Mouse (Mus musculus): ENCODE measurements around the gene Glud1.
A peak's percentile ranks its signal among the peaks of the same experiment; 100 is the strongest.

Gene Glud1

DNA sequence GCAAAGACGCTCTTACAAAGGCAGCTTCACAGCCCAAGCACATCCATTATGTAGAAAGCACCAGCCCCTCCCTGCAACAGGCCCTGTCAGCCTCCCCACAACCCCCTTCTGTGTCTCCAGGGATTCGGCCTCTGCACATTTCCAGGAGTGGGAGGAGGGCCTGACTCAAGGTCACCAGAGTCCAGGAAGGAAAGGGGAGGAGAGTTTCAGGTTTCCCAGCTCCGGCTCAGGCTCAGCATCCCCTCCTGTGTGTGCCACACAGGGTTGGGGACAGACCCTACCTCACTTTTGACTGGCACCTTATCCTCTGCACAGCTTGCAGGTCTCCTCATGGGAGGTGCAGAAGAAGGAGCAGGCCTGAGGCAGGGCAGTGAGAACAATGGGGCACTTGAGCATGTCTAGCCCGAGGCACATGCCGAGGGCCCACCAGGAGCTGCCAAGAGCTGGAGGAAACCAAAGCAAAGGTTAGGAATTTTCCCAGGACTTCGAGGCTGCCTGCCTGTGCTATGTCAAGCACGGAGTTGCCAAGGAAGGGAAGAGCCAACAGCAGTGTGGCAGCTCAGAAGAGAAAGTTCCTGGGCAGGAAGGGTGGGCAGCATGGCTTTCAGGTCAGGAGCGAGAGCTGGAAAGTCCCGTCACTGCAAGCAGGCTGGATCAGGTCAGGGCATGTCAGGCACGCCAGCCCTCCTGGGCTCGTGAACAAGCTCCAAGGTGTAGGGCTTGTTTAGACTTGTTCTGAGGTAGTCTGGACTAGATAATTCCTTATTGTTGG lies 68.2 kb downstream of the Glud1 start:
- DNase-seq (ENCODE audit: low spot score) = peak; percentile 25

DNA sequence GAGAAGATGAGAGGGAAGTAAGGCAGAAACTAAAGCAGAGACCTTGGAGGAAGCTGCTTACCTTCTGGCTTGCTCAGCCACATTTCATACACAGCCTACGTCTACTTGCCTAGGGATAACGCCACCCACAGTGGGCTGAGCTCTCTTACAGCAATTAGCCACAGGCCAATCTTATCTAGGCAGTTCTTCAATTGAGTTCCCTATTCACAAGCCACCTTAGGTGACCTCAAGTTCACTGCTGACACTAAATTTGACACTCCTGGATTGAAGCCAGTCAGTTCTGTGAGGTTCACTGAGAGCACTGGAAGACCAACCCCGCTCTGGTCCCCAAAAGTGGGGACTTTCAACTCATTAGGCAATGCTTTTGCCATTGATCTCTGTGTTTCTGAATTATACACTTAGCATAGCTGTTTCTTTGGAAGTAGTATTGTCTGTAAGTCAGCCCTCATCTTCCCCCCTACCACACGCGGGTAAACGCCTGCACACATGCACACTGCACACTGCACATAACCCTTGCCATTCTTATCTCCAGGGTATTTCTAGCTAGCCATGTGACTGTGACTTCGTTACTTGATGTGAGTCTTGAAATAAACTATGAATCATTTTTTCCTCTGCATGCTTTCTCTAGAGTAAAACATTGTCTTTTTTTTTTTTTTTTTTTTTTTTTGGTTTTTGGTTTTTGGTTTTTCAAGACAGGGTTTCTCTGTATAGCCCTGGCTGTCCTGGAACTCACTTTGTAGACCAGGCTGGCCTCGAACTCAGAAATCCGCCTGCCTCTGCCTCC lies 72.6 kb downstream of the Glud1 start:
- DNase-seq (ENCODE audit: low spot score) = no peak

DNA sequence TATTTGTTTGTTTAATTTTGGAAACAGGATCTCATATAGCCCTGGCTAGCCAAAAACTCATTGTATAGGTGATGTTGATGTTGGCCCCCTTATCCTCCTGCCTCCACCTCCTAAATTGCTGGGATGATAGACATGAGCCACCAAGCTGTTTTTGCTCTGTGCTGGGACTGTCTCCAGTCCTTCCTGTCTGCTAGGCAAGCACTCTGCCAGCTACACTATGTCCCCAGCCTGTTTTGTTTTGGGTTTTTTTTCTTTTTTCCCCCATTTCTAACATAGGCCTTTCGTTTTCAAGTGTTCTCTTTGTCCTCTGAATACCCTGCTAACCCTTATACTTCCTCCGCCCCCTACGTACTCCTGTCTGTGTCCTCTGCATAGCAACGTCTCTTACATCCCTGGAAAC lies 82.8 kb downstream of the Glud1 start:
- no peak for DNase-seq (ENCODE audit: low spot score)
